Mouse (Mus musculus) limb, embryonic 11.5 days (tissue): ENCODE data around the gene Ash1l. TPM values are rescaled to one million over a fixed set of nuclear protein-coding genes. Genes with fewer than 3 reads are reported as not detected.
A peak's percentile ranks its signal among the peaks of the same experiment; 100 is the strongest.
"Not testable (repeated sequence)": the region's sequence is repeated elsewhere in the genome, so short reads cannot be mapped to it uniquely, and the experiment has no call there.

Experiments
- ATAC-seq: fragments of 200-750 bp; cut with Nextera tagmentation; 2 replicates; pipeline ENCODE4 v1.8.0; 2017; ENCODE audit warnings: low read depth; ENCODE audit not compliant: insufficient number of reproducible peaks, low FRiP score, low TSS enrichment
- DNase-seq: peaks from one replicate; pipeline ENCODE4 v3.0.0-alpha.2; 2015; ENCODE audit warnings: low spot score
- H3K27ac ChIP-seq: fragments of 300-500 bp; sonication (generic); replicated peaks from 2 replicates; pipeline ENCODE4 v1.5.1; 2014; ENCODE audit warnings: low read depth, mild to moderate bottlenecking, low read length
- H3K27me3 ChIP-seq: fragments of 300-500 bp; sonication (generic); 2 replicates; pipeline ENCODE4 v1.6.1; 2014; ENCODE audit warnings: mild to moderate bottlenecking, low read length, mixed read lengths; ENCODE audit not compliant: control insufficient read depth, insufficient read depth
- H3K36me3 ChIP-seq: fragments of 300-500 bp; sonication (generic); 2 replicates; pipeline ENCODE4 v1.6.1; 2014; ENCODE audit warnings: mild to moderate bottlenecking, low read length, moderate library complexity, mixed read lengths; ENCODE audit not compliant: control insufficient read depth, insufficient read depth
- H3K4me1 ChIP-seq: fragments of 300-500 bp; sonication (generic); 2 replicates; pipeline ENCODE4 v1.6.1; 2014; ENCODE audit warnings: low read length, mixed read lengths; ENCODE audit not compliant: control insufficient read depth, insufficient read depth
- H3K4me2 ChIP-seq: fragments of 300-500 bp; sonication (generic); 2 replicates; pipeline ENCODE4 v1.6.1; 2014; ENCODE audit warnings: low read depth, mild to moderate bottlenecking, moderate library complexity; ENCODE audit not compliant: severe bottlenecking
- H3K4me3 ChIP-seq: fragments of 300-500 bp; sonication (generic); 2 replicates; pipeline ENCODE4 v1.5.1; 2014; ENCODE audit warnings: low read depth, low read length
- H3K9ac ChIP-seq: fragments of 300-500 bp; sonication (generic); 2 replicates; pipeline ENCODE4 v1.6.1; 2014; ENCODE audit warnings: mild to moderate bottlenecking, low read length
- H3K9me3 ChIP-seq: fragments of 300-500 bp; sonication (generic); 2 replicates; pipeline ENCODE4 v1.6.1; 2016; ENCODE audit warnings: low read length; ENCODE audit not compliant: control insufficient read depth
- WGBS: fragments of 180-500 bp; shearing (Covaris S2); extraction: QIAGEN DNeasy Blood & Tissue Kit; methylation state at CpG from one replicate; pipeline ENCODE4 v1.1.7; 2014; 5-methylcytosine and 5-hydroxymethylcytosine counted together
- polyA plus RNA-seq: library from polyadenylated mRNA; unstranded; fragments of >200 nt; fragmentation: Nextera tagmentation; extraction: Ambion mirVana; gene quantifications from 2 replicates; pipeline ENCODE4 v1.2.1, GENCODE M21; 2014

The Ash1l gene
- polyA plus RNA-seq, 1 experiment from 2014 or later = 17.8 TPM

DNA sequence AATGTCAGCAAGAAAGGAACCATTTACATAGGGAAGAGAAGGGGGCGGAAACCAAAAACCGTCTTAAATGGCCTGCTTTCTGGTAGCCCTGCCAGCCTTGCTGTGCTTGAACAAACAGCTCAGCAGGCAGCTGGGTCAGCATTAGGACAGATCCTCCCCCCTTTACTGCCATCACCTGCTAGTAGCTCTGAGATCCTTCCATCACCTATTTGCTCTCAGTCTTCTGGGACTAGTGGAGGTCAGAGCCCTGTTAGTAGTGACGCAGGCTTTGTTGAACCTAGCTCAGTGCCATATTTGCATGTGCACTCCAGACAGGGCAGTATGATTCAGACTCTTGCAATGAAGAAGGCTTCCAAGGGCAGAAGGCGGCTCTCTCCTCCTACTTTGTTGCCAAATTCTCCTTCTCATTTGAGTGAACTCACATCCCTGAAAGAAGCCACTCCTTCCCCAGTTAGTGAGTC is 33.5 kb downstream of the Ash1l start:
- DNase-seq (no peak), ATAC-seq (no peak)
- H3K36me3 ChIP-seq = peaks cover 3% of the 10 kb centered on the region
- H3K4me2 ChIP-seq = no peak overlapping the region
- WGBS = 56% methylated on average over 4 of the region's 4 CpGs
- H3K27me3 ChIP-seq = no peaks in the 10 kb centered on the region
- H3K9me3 ChIP-seq = no peaks in the 10 kb centered on the region
- no peaks in the 10 kb centered on the region for H3K4me1 ChIP-seq
- H3K9ac ChIP-seq = no peak overlapping the region
- no peak overlapping the region for H3K27ac ChIP-seq
- H3K4me3 ChIP-seq = no peak overlapping the region

DNA sequence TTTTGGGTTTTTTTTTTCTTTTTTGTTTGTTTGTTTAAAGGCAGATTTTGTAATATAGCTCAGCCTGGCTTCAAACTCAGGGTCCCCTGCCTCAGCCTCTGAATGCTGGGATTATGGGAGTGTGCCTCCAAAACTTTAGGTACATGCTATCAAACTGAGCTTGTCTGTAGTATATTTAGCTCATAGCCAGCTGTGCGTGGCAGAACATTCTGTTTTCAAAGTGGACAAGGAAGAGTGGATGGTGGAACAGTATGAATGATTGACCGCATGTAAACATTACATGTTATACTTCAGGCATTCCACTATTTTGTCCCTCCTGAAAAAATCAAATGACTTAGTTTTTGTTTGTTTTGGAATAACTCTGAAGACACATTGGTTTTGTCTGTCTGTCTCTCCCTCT is 42.4 kb downstream of the Ash1l start:
- WGBS = 91% methylated on average over 2 of the region's 2 CpGs
- Histone ChIP-seq H3K36me3 (peaks cover 3% of the 10 kb centered on the region; the same call in 1 of the 2 replicates), H3K4me3 (no peak overlapping the region), H3K27me3 (no peaks in the 10 kb centered on the region), H3K4me2 (no peak overlapping the region), H3K9me3 (no peaks in the 10 kb centered on the region), H3K9ac (no peak overlapping the region), H3K4me1 (no peaks in the 10 kb centered on the region), H3K27ac (no peak overlapping the region)
- DNase-seq (no peak), ATAC-seq (no peak)

DNA sequence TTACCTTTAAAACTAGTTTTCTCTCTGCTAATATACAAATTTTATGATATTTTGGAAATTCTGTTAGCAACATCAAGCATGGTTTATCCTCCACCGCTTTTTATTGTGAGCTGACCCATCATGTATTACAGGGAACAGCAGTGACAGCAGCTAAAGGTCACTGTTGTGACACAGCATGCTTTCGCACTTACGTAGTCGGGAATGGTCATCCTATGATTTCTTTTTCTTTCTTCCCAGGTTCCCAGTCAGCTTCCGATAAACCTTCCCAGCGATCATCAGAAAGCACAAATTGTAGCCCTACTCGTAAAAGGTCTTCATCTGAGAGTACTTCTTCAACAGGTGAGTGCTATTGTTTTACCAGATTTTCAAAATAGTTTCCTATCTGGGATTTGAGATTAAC is 51.1 kb downstream of the Ash1l start:
- no peak overlapping the region for H3K27ac ChIP-seq
- no peak overlapping the region for H3K4me2 ChIP-seq
- ATAC-seq = no peak
- DNase-seq = no peak
- no peaks in the 10 kb centered on the region for H3K9me3 ChIP-seq
- WGBS = 94% methylated on average over 7 of the region's 7 CpGs
- H3K27me3 ChIP-seq = no peaks in the 10 kb centered on the region
- peaks cover 2% of the 10 kb centered on the region; the same call in 1 of the 2 replicates for H3K36me3 ChIP-seq
- H3K4me1 ChIP-seq = no peaks in the 10 kb centered on the region
- H3K4me3 ChIP-seq = no peak overlapping the region
- H3K9ac ChIP-seq = no peak overlapping the region

DNA sequence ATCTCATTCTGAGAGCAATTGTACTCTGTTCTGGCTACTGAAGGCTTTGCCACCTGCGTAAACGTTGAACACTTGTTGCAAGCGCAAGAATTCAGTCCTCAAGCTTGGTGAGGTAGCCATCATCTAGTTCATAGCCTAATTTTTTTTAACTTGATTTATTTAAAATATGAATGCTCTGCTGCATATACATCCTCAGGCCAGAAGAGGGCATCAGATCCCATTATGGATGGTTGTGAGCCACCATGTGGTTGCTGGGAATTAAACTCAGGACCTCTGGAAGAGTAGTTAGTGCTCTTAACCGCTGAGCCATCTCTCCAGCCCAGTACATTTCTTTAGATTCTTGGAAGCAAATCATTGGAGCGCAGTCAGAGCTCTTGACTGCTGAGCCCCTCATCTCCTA is 80.5 kb downstream of the Ash1l start:
- not testable (repeated sequence) for H3K9ac ChIP-seq, ATAC-seq, H3K4me2 ChIP-seq, H3K27ac ChIP-seq, H3K4me1 ChIP-seq, H3K27me3 ChIP-seq, DNase-seq, H3K9me3 ChIP-seq, H3K4me3 ChIP-seq
- peaks cover 12% of the 10 kb centered on the region; the same call in 1 of the 2 replicates for H3K36me3 ChIP-seq
- WGBS = 93% methylated on average over 5 of the region's 5 CpGs

DNA sequence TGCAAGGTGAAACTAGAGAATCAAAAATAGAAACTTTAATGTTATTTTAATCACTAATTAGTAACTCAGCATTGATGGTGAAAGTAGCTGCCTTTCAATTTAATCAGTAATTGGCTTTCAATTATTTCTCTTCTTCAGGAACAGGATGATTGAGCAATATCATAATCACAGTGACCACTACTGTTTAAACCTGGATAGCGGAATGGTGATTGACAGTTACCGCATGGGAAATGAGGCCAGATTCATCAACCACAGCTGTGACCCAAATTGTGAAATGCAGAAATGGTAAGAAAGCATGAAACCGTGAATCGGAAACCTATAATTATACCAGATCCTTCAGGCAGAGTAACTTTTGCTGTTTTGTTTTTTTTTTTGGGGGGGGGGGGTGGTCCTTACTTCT is 92.9 kb downstream of the Ash1l start:
- H3K4me2 ChIP-seq = no peak overlapping the region
- no peak overlapping the region for H3K9ac ChIP-seq
- 94% methylated on average over 4 of the region's 4 CpGs for WGBS
- no peak overlapping the region for H3K27ac ChIP-seq
- H3K27me3 ChIP-seq = no peaks in the 10 kb centered on the region
- no peaks in the 10 kb centered on the region for H3K9me3 ChIP-seq
- H3K4me3 ChIP-seq = no peak overlapping the region
- H3K36me3 ChIP-seq = peaks cover 13% of the 10 kb centered on the region
- no peaks in the 10 kb centered on the region for H3K4me1 ChIP-seq
- DNase-seq (no peak), ATAC-seq (no peak)

DNA sequence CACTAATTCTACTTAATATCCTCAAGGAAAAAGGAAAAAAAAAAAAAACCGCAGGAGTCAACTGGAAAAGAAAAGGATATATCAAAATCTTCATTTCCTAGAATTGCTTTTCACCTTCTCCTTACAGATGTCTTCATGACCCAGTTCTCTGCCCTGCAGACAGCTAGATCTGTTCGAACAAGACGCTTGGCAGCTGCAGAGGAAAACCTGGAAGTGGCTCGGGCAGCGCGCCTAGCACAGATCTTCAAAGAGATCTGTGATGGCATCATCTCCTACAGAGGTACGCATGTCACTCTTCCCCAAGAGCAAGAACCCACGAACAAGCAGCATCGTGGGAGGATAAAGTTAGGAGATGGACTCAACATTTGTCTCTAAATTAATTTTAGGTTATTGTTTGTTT is 107.9 kb downstream of the Ash1l start:
- ATAC-seq (no peak), DNase-seq (no peak)
- H3K4me3 ChIP-seq = no peak overlapping the region
- peaks cover 20% of the 10 kb centered on the region; the same call in 1 of the 2 replicates for H3K36me3 ChIP-seq
- H3K9ac ChIP-seq = no peak overlapping the region
- no peak overlapping the region for H3K4me2 ChIP-seq
- H3K27ac ChIP-seq = no peak overlapping the region
- no peaks in the 10 kb centered on the region for H3K9me3 ChIP-seq
- 95% methylated on average over 9 of the region's 9 CpGs for WGBS
- no peaks in the 10 kb centered on the region for H3K27me3 ChIP-seq
- no peaks in the 10 kb centered on the region for H3K4me1 ChIP-seq

DNA sequence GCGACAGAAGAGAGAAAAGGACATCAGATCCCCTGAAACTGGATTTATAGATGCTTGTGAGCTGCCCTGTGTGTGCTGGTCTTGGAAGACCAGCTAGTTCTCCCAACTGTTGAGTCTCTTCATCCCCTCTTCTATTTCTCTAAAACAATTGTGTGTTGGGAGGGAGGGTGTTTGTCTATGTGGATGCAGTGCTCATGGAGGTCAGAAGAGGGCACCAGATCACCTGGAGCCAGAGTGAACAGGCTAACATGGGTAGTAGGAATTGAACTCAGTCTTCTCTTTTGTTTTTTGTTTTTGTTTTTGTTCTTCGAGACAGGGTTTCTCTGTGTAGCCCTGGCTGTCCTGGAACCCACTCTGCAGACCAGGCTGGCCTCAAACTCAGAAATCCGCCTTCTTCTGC is 108.4 kb downstream of the Ash1l start:
- Histone ChIP-seq H3K4me2 (no peak overlapping the region), H3K9ac (no peak overlapping the region), H3K9me3 (no peaks in the 10 kb centered on the region), H3K4me1 (no peaks in the 10 kb centered on the region), H3K27ac (no peak overlapping the region), H3K36me3 (peaks cover 20% of the 10 kb centered on the region; the same call in 1 of the 2 replicates), H3K27me3 (no peaks in the 10 kb centered on the region), H3K4me3 (no peak overlapping the region)
- ATAC-seq = no peak
- 85% methylated on average over 3 of the region's 3 CpGs for WGBS
- DNase-seq = peak; percentile 31

DNA sequence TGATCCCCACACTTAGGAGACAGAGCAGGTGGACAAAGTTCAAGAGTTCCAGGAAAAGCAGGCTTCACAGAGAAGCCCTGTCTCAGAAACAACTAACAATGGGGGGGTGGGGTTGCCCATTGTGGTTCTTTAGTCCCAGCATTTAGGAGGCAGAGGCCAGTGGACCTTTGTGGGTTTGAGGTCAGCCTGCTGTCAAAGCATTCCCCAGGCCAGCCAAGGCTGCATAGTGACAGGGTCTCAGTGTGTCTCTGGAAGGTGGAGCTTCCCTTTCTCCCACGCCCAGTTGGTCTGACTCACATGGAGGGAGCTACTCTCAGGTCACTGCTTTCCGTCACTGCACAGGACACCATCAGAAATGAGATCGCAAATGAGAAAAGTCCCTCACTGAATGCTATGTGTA is 111.3 kb downstream of the Ash1l start:
- no peaks in the 10 kb centered on the region for H3K4me1 ChIP-seq
- peaks cover 23% of the 10 kb centered on the region; the same call in 1 of the 2 replicates for H3K36me3 ChIP-seq
- DNase-seq (no peak), ATAC-seq (no peak)
- no peak overlapping the region for H3K4me2 ChIP-seq
- H3K27me3 ChIP-seq = no peaks in the 10 kb centered on the region
- 92% methylated on average over 3 of the region's 3 CpGs for WGBS
- no peak overlapping the region for H3K9ac ChIP-seq
- no peak overlapping the region for H3K4me3 ChIP-seq
- no peak overlapping the region for H3K27ac ChIP-seq
- H3K9me3 ChIP-seq = no peaks in the 10 kb centered on the region

DNA sequence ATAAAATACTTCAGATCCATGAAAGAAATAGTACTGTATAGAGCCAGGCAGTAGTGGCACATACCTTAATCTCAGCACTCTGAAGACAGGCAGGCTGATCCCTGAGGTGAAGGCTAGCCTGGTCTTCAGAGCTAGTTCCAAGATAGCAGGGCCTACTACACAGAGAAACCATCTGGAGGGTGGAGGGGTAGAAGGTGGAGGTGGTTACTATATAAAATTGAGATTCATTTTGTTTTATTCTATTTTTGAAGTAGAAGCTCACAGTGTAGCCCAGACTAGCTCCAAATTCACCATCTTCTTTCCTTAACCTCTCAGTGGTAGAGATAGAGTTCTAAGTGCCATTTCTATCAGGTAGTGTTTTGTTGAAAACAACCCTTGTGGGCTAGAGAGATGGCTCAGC is 116.8 kb downstream of the Ash1l start:
- Histone ChIP-seq H3K9ac (no peak overlapping the region), H3K36me3 (peaks cover 36% of the 10 kb centered on the region), H3K27ac (no peak overlapping the region), H3K9me3 (no peaks in the 10 kb centered on the region), H3K27me3 (no peaks in the 10 kb centered on the region), H3K4me3 (no peak overlapping the region), H3K4me1 (no peaks in the 10 kb centered on the region), H3K4me2 (no peak overlapping the region)
- no peak for ATAC-seq
- no peak for DNase-seq
